Mouse (Mus musculus) c-Kit-positive CD71-positive TER-119-positive erythroid progenitor cells, embryonic 14.5 days (primary cell): ENCODE data around the gene U2af1l4.

Experiments used
- DNase-seq: peaks from one replicate; pipeline ENCODE4 v3.0.0-alpha.2; 2013; ENCODE audit warnings: low spot score

Gene U2af1l4

GRCm38 (mm10) chr7:30563117-30563905 lies at the start of gene U2af1l4, which contains the start of the genes Gm49396 and Psenen:
Gene U2af1l4, plus strand, starts transcription at chr7:30563301.
Gene Gm49396, plus strand, starts transcription at chr7:30563344.
Gene Psenen, minus strand, starts transcription at chr7:30563627.
- peak; percentile 98 for DNase-seq

GRCm38 (mm10) chr7:30515003-30515760 lies 47.9 kb upstream of the U2af1l4 start:
- DNase-seq, result no peak

GRCm38 (mm10) chr7:30518325-30518724 lies 44.8 kb upstream of the U2af1l4 start:
- no peak for DNase-seq

DNA sequence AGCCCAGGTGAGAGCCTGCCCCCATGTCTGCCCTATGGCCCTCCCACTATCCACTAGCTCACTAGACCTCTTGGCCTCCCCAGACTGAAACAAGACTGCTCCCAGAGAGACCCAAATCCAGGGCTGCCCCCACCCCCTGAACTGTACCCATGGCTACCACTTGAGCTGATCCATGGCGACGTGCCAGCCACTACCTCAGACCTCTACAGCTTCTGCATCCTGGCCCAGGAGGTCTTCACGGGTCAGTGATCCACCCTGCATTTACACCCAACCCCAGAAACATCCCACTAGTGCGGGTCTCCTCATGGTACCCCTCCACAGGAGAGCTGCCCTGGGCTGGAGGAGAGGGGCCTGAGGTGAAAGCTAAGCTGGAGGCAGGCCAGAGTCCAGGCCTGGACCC lies 42.7 kb upstream of the U2af1l4 start:
- no peak for DNase-seq

GRCm38 (mm10) chr7:30520856-30521255 lies 42.2 kb upstream of the U2af1l4 start:
- DNase-seq, result no peak

- no peak for DNase-seq
Observed at GRCm38 (mm10) chr7:30522871-30523270, 40.2 kb upstream of the U2af1l4 start.

DNA sequence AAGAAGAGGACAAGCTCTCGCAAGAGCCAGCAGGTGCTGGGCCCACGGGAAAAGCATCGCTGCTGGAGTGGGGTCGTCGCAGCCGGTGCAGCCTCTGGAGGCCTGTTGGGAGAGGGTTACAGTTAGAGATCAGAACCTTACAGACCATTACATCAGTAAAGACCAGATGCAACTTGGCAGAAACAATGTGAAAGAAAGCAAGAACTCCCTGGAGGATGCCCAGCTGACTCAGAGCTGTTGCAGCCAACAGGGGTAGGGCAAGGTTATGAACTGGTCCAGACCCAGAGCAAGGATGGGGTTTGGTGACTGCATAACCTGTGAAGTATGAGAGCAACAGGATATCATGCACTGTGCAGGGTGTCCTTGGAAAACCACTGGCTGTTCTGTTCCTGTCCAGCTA lies 38.6 kb upstream of the U2af1l4 start:
- DNase-seq, result no peak

DNA sequence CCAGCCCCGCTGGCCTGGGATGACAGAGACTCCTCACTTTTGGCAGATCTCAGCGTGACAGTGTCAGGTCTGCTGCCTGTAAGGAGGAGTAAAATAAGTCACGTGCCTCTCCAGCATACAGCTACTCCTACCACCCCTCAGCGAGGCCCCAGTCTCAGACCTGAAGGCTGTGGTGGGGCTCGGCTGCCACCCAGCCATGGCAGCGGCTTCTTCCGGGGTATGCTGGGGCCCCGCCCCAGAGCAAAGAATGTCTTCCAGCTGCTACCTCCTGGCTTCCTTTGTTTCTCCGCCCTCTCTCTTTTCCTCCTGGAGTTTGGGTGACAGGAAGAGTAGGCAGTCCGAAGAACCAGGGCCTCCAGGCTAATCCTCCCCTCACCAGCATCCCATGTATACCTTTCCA lies 37.1 kb upstream of the U2af1l4 start:
- no peak for DNase-seq

DNA sequence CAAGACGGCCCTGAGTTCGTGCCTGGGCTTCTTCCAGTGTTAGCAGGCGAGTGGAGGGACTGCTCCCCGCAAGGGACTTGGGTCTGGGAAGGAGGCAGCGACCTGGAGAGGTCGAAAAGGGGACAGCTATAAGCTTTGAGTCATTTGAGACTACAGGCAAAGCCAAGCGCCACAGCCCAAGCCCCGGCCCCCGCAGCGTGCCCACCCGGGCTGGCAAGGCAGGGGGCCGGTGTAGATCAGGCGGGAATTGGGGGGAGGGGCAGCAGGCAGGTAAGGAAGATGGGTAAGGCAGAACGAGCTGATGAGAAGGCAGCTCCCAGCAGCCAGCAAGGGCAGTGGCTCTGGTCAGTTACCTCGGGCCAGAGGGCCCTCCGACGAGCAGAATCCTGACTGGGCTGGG lies 36.7 kb upstream of the U2af1l4 start:
- DNase-seq, result no peak

DNA sequence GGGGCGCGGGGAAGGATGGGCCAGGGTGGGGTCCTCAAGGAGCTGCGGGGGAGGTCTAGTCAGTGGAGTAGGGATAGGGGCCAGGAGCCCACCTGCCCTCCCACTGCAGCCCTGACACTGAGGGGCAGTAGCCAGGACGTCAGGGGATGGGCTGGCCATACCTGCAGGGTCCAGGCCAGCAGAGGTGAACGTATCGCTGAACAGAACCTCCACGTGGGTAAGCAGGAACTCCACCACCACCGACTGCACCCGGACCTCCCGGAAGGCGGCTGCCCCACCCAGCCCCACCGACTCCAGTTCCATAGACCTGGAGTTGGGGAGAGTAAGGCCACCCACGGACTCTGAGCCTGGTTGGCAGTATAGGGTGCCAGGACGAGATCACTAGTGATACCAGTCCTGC lies 36.1 kb upstream of the U2af1l4 start:
- no peak for DNase-seq

DNA sequence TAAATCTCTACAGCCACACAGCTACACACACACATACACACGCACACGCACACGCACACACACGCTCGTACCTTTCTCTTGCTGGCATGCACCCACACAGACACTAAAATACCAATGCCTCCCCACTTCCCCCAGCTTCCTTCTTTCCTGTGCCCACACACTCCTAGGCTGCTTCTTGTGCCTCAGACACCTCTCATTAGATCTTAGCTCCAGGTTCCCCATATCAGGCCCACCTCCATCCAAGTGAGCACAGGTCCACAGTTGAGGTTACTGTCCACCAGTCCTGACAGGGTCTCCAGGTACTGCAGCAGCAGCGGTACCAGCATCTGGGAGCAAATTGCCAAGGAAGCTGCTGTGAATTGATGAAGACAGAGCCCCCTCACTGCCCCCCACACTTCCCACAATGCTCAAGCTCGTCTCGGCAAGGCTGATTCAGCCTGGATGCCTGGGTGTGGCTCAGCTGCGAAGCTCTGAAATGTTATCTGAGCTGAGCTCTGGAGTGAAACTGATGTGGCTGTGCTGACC lies 31.7 kb upstream of the U2af1l4 start:
- DNase-seq, result no peak

GRCm38 (mm10) chr7:30532931-30533330 lies 30.2 kb upstream of the U2af1l4 start:
- no peak for DNase-seq

GRCm38 (mm10) chr7:30533941-30534632 lies 29.0 kb upstream of the U2af1l4 start:
- DNase-seq, result no peak

GRCm38 (mm10) chr7:30534633-30535577 lies 28.2 kb upstream of the U2af1l4 start, which contains the start of gene Arhgap33:
Gene Arhgap33, minus strand, starts transcription at chr7:30535060.
- peak; percentile 99 for DNase-seq

GRCm38 (mm10) chr7:30540572-30540971 lies 22.5 kb upstream of the U2af1l4 start:
- DNase-seq, result no peak

DNA sequence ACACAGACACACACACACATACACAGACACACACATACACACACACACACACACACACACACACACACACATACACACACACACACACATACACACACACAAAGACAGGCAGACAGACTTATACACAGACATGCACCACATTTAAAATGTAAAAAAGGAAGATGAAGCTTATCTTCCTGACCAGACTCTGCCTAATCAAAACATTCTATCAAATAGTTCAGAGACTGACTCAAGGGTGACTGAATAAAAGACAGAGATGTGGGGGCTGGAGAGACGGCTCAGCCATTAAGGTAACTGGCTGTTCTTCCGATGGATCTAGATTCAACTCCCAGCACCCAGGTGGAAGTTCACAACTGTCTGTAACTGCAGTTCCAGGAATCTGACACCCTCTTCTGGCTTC lies 18.8 kb upstream of the U2af1l4 start:
- no peak for DNase-seq

DNA sequence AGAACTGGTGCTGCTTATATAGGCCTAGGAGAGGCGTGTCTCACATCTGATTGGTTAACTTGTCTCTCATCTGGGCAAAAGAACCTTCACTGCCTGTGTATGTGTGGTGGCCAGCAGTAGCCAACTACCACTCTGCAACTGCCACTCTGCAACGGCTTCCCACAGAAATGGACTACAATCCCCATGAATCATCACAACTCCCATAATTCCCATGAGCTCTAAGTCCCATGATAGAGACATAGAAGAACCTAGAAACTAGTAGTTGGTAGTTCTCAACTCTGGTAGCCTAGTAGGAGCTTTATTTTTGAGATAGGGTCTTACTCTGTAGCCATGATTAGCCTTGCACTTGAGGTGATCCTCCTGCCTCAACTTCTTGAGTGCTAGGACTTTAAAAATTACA lies 13.2 kb upstream of the U2af1l4 start:
- DNase-seq, result no peak

DNA sequence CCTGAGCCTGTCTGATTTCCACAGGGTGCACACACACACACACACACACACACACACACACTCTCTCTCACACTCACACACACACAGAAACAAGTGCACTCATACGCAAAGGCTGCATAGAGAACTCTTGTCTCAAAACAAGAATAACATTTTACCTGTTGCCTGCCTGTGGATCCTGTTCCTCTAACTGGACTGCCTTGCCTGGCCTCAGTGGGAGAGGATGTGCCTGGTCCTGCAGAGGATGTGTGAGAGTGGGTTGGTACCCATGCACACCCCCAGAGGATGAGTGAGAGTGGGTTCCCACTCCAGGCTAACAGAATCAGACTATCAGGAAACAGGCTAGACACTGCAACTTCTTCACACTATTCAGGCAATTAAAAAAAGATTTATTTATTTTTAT lies 12.5 kb upstream of the U2af1l4 start:
- no peak for DNase-seq

DNA sequence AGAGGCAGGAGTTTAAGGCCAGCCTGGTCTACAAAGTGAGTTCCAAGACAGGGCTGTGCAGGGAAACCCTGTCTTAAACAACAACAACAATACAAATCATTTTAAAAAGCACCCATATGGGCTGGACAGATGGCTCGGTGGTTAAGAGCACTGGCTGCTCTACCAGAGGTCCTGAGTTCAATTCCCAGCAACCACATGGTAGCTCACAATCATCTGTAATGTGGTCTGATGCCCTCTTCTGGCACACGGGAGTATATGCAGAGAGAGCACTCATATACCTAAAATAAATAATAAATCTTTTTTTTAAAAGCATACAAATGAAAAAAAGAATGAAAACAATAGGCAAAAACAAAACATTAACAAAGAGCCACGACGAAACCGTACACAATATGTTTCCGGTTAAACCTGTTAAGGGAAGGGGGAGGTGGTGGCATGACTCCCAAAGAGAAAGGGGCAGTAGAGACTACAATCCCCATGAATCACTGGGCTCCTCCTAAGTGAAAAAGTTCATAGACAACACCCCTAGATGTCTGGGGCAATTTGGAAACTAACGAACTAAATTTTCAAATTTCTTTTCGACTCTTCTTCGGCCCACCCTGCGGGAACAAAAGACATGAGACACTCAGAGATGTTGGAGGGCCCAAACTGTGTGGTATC lies 11.5 kb upstream of the U2af1l4 start:
- DNase-seq, result no peak
